Mouse (Mus musculus) kidney, embryonic 16.5 days (tissue): Measurements from ENCODE around the gene Prm1. TPM values are rescaled to one million over a fixed set of nuclear protein-coding genes. Genes with fewer than 3 reads are reported as not detected.
"Not testable (repeated sequence)": the region's sequence is repeated elsewhere in the genome, so short reads cannot be mapped to it uniquely, and the experiment has no call there.

Experiments
- ATAC-seq: fragments of 200-750 bp; cut with Nextera tagmentation; 2 replicates; pipeline ENCODE4 v1.8.0; 2017; ENCODE audit warnings: moderate TSS enrichment; ENCODE audit not compliant: low FRiP score, low TSS enrichment
- H3K27ac ChIP-seq: fragments of 300-500 bp; sonication (generic); 2 replicates; pipeline ENCODE4 v1.5.1; 2014; ENCODE audit warnings: low read length
- H3K27me3 ChIP-seq: fragments of 300-500 bp; sonication (generic); 2 replicates; pipeline ENCODE4 v1.6.1; 2014; ENCODE audit warnings: low read length, control low read depth, mixed read lengths; ENCODE audit not compliant: insufficient read depth
- H3K36me3 ChIP-seq: fragments of 300-500 bp; sonication (generic); 2 replicates; pipeline ENCODE4 v1.6.1; 2014; ENCODE audit warnings: low read length, control low read depth, mixed read lengths; ENCODE audit not compliant: insufficient read depth
- H3K4me1 ChIP-seq: fragments of 300-500 bp; sonication (generic); 2 replicates; pipeline ENCODE4 v1.6.1; 2014; ENCODE audit warnings: low read length, control low read depth, mixed read lengths; ENCODE audit not compliant: insufficient read depth
- H3K4me2 ChIP-seq: fragments of 300-500 bp; sonication (generic); replicated peaks from 2 replicates; pipeline ENCODE4 v1.6.1; 2014; ENCODE audit warnings: low read depth, low read length
- H3K4me3 ChIP-seq: fragments of 300-500 bp; sonication (generic); 2 replicates; pipeline ENCODE4 v1.5.1; 2014; ENCODE audit warnings: mild to moderate bottlenecking, low read length
- H3K9ac ChIP-seq: fragments of 300-500 bp; sonication (generic); replicated peaks from 2 replicates; pipeline ENCODE4 v1.6.1; 2014; ENCODE audit warnings: low read length
- H3K9me3 ChIP-seq: fragments of 300-500 bp; sonication (generic); 2 replicates; pipeline ENCODE4 v1.6.1; 2016; ENCODE audit warnings: low read length, control low read depth
- whole genome bisulfite sequencing: fragments of 180-500 bp; shearing (Covaris S2); extraction: QIAGEN DNeasy Blood & Tissue Kit; methylation state at CpG from one replicate; pipeline ENCODE4 v1.1.7; 2014; 5-methylcytosine and 5-hydroxymethylcytosine counted together
- polyA plus RNA-seq: library from polyadenylated mRNA; unstranded; fragments of >200 nt; fragmentation: Nextera tagmentation; extraction: Ambion mirVana; gene quantifications from 2 replicates; pipeline ENCODE4 v1.2.1, GENCODE M21; 2015

Prm1 gene
- polyA plus RNA-seq, 1 experiment from 2014 or later = not detected

DNA sequence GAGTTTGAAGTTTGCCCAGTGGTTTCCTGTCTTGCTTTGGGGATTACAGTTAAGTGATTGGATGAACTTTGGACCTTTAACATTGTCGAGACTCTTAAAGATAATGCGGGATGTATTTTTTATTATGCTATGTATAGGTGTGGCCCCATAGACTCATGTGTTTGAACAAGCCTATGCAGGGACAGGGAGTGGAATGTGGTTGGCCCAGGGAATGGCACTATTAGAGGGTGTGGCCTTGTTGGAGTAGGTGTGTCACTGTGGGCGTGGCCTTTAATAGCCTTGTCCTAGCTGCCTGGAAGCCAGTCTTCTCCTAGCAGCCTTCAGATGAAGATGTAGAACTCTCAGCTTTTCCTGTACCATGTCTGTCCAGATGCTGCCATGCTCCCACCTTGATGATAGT, 3.2 kb downstream of the Prm1 start:
- H3K27ac ChIP-seq, ATAC-seq: not testable (repeated sequence)

DNA sequence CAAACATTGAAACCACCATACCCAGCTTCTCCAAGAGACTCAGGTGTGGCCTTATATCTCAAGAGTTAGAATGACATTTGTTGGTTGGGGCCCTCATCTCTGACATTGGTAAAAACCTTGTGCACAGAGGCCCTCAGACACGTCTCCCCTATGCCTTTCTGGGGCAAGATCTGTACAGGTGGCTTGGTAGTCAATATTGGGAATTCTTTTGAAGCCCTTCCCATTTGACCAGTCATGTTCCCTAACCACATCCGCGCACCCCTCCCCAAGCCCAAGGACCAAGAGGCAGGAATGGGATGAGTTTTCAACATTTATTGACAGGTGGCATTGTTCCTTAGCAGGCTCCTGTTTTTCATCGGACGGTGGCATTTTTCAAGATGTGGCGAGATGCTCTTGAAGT, 9.6 kb downstream of the Prm1 start, which contains the start of gene Prm2:
TSS of gene Prm2 (minus strand) at position 101 of the 400 bp plus-strand sequence.
- no peak within 1 kb of the TSS for H3K4me3 ChIP-seq
- no peaks in the 10 kb centered on the region for H3K36me3 ChIP-seq
- H3K9me3 ChIP-seq = no peaks in the 10 kb centered on the region
- no peak within 1 kb of the TSS for H3K27ac ChIP-seq
- no peak for ATAC-seq
- H3K27me3 ChIP-seq = peaks cover 13% of the 10 kb centered on the region
- no peaks in the 10 kb centered on the region for H3K4me1 ChIP-seq
- no peak within 1 kb of the TSS for H3K4me2 ChIP-seq
- 83% methylated on average over 6 of the region's 6 CpGs for WGBS
- no peak within 1 kb of the TSS for H3K9ac ChIP-seq

More for the DNA sequence above, 3.2 kb downstream of the Prm1 start:
- H3K4me1 ChIP-seq, H3K9me3 ChIP-seq, H3K9ac ChIP-seq, H3K4me2 ChIP-seq, H3K36me3 ChIP-seq, H3K27me3 ChIP-seq, H3K4me3 ChIP-seq: not testable (repeated sequence)
- WGBS = 85% methylated on average over 3 of the region's 3 CpGs

GRCm38 (mm10) chr16:10790702-10791101, 14.9 kb downstream of the Prm1 start, which contains the start of gene Prm3:
Prm3 (minus strand) TSS chr16:10790914.
- Histone ChIP-seq H3K4me2 (no peak within 1 kb of the TSS), H3K27me3 (no peaks in the 10 kb centered on the region), H3K4me3 (no peak within 1 kb of the TSS), H3K27ac (no peak within 1 kb of the TSS), H3K9ac (no peak within 1 kb of the TSS), H3K36me3 (no peaks in the 10 kb centered on the region), H3K9me3 (no peaks in the 10 kb centered on the region), H3K4me1 (peaks cover 9% of the 10 kb centered on the region)
- ATAC-seq = no peak
- 70% methylated on average over 9 of the region's 9 CpGs for WGBS

DNA sequence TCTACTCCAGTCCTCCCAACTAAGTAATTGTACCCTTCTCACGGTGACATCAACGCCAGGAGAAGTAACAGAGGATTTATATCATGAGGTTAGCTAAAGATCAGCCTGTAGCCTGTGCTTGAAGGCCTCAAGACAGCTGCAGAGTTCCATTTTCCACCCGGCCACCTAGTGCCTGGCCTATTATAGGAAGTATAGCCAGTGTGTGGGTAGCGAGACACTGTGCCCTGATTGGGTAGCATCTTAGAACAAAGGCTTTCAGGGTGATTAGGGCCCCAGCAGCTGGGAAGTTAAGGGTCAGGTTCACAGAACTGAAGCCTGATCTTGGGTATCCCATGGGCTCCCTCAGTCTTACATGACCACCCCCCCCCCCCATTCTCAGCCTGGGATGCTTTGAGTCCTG, 16.8 kb downstream of the Prm1 start:
- H3K4me3 ChIP-seq = no peak overlapping the region
- no peak for ATAC-seq
- no peak overlapping the region for H3K27ac ChIP-seq
- 41% methylated on average over 4 of the region's 4 CpGs for WGBS
- H3K9ac ChIP-seq = no peak overlapping the region
- H3K4me1 ChIP-seq = peaks cover 13% of the 10 kb centered on the region
- no peak overlapping the region for H3K4me2 ChIP-seq
- H3K27me3 ChIP-seq = no peaks in the 10 kb centered on the region
- no peaks in the 10 kb centered on the region for H3K36me3 ChIP-seq
- H3K9me3 ChIP-seq = no peaks in the 10 kb centered on the region

DNA sequence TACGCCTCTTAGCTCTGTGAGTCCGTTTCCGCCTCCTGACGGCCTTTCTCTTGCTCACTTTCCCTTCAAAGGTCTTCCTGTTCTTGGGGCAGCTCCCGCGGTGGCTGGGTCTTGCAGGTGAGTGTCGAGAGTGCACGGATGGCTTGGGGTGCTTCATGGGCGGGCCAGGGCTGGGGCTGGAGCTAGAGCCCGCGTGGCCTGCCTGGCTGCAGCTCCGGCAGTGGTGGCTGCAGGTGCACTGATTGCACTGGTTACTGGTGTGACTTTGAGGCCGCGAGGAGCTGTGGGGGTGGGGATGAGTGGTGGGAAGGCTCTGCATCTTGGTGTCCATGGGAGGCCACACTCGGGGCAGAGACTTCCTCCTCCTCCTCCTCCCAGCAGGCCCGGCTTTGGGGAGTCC, 17.4 kb downstream of the Prm1 start, which contains the start of gene Tnp2:
TSS of gene Tnp2 (minus strand) at position 390 of the 400 bp plus-strand sequence.
- ATAC-seq = no peak
- 43% methylated on average over 16 of the region's 16 CpGs for WGBS
- no peak within 1 kb of the TSS for H3K27ac ChIP-seq
- H3K4me1 ChIP-seq = peaks cover 19% of the 10 kb centered on the region
- H3K4me3 ChIP-seq = no peak within 1 kb of the TSS
- no peaks in the 10 kb centered on the region for H3K27me3 ChIP-seq
- no peaks in the 10 kb centered on the region for H3K36me3 ChIP-seq
- no peak within 1 kb of the TSS for H3K4me2 ChIP-seq
- no peak within 1 kb of the TSS for H3K9ac ChIP-seq
- no peaks in the 10 kb centered on the region for H3K9me3 ChIP-seq

DNA sequence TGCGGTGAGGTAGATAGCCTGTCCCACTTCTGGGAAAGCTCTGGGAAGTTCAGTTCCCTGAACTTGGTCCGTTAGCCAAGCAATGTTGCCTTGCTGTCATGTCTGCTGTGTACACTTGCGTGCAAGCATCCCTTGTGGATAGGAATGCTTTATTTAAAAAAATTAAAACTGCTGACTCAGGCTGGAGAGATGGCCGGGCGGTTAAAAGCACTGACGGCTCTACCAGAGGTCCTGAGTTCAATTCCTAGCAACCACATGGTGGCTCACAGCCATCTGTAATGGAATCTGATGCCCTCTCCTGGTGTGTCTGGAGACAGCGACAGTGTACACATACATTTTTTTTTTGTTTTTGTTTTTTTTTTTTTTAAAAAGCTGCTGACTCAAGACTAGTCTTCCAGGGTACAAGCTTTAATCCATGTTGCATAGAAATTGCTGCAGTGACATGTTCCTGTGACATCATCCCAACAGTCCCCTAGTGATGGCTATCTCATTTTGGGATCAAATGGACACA, 18.0 kb downstream of the Prm1 start:
- Histone ChIP-seq H3K36me3 (no peaks in the 10 kb centered on the region), H3K27me3 (no peaks in the 10 kb centered on the region), H3K9me3 (no peaks in the 10 kb centered on the region), H3K4me1 (peaks cover 26% of the 10 kb centered on the region), H3K4me2 (no peak overlapping the region), H3K27ac (no peak overlapping the region), H3K9ac (no peak overlapping the region), H3K4me3 (no peak overlapping the region)
- ATAC-seq = no peak
- WGBS = 75% methylated on average over 7 of the region's 7 CpGs

- no peaks in the 10 kb centered on the region for H3K9me3 ChIP-seq
- peaks cover 32% of the 10 kb centered on the region for H3K4me1 ChIP-seq
- H3K27me3 ChIP-seq = no peaks in the 10 kb centered on the region
- no peak overlapping the region for H3K4me3 ChIP-seq
- H3K27ac ChIP-seq = peak overlapping the region; percentile 99
- peak overlapping the region; percentile 33; the same call in 1 of the 2 replicates for H3K9ac ChIP-seq
- no peak for ATAC-seq
- 57% methylated on average over 4 of the region's 4 CpGs for WGBS
- H3K4me2 ChIP-seq = no peak overlapping the region
- no peaks in the 10 kb centered on the region for H3K36me3 ChIP-seq
Observed at GRCm38 (mm10) chr16:10786782-10787547, 18.7 kb downstream of the Prm1 start.

GRCm38 (mm10) chr16:10786288-10786687, 19.4 kb downstream of the Prm1 start:
- WGBS = 1% methylated on average over 9 of the region's 9 CpGs
- no peaks in the 10 kb centered on the region for H3K27me3 ChIP-seq
- ATAC-seq = peak; percentile 16
- no peaks in the 10 kb centered on the region for H3K36me3 ChIP-seq
- peak overlapping the region; percentile 83 for H3K9ac ChIP-seq
- no peaks in the 10 kb centered on the region for H3K9me3 ChIP-seq
- H3K4me2 ChIP-seq = peak overlapping the region; percentile 93
- peaks cover 38% of the 10 kb centered on the region for H3K4me1 ChIP-seq
- peak overlapping the region; percentile 75 for H3K4me3 ChIP-seq
- peak overlapping the region; percentile 99 for H3K27ac ChIP-seq

GRCm38 (mm10) chr16:10785371-10786231, 20.0 kb downstream of the Prm1 start, which contains the start of gene Socs1:
Socs1 (minus strand) TSS chr16:10785536.
- peaks cover 38% of the 10 kb centered on the region for H3K4me1 ChIP-seq
- under 1% methylated on average over 58 of the region's 59 CpGs for WGBS

More at GRCm38 (mm10) chr16:10785371-10786231, 20.0 kb downstream of the Prm1 start, which contains the start of gene Socs1:
- Histone ChIP-seq H3K36me3 (no peaks in the 10 kb centered on the region), H3K27me3 (no peaks in the 10 kb centered on the region), H3K4me2 (peak within 1 kb of the TSS; percentile 93), H3K27ac (peak within 1 kb of the TSS; percentile 99), H3K4me3 (peak within 1 kb of the TSS; percentile 75), H3K9me3 (no peaks in the 10 kb centered on the region), H3K9ac (peak within 1 kb of the TSS; percentile 83)
- ATAC-seq = peak; percentile 88
